Mouse (Mus musculus) lung, postnatal 4 days (tissue): ENCODE data around the gene Cnih1.
"Not testable (repeated sequence)": the region's sequence is repeated elsewhere in the genome, so short reads cannot be mapped to it uniquely, and the experiment has no call there.

Source experiments
- DNase-seq, 2 experiments: peaks; one replicate each; pipeline ENCODE4 v3.0.0; 2021

Cnih1 gene

DNA sequence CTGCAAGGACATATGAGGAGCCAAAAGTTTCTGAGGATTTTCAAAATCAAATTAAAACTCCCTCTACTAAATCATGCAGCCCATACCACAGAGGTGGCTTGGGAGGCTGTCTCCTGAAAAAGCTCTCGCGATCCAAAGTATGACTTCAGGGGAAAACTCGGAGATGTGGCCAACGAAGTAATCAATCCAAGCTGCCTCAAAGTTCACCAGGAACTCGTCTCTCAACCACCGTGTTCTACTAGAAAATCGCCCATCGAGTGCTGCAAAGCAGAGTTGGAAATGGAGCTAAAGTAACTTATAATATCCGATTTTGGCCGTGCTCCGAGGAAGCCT is 791 bp downstream of the Cnih1 start:
- no peak for DNase-seq

DNA sequence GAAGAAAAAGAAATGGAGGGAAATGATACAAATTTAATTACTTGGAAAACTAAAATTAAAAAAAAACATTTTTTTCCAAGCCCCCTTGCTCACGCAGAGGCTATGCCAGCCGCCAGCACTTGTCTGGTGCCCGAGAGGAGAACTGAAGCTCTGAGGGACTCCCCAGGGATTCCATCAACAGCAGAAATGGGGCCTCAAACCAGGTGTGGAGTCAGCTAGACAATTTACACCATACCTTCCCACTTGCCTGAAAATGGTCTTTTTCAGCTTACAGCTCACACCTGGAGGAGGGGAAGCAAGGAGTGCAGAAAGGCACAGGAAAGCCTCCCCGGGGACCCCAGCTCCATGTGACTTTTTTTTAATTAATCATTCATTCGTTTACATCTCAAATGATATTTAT is 3.0 kb downstream of the Cnih1 start:
- no peak for DNase-seq

DNA sequence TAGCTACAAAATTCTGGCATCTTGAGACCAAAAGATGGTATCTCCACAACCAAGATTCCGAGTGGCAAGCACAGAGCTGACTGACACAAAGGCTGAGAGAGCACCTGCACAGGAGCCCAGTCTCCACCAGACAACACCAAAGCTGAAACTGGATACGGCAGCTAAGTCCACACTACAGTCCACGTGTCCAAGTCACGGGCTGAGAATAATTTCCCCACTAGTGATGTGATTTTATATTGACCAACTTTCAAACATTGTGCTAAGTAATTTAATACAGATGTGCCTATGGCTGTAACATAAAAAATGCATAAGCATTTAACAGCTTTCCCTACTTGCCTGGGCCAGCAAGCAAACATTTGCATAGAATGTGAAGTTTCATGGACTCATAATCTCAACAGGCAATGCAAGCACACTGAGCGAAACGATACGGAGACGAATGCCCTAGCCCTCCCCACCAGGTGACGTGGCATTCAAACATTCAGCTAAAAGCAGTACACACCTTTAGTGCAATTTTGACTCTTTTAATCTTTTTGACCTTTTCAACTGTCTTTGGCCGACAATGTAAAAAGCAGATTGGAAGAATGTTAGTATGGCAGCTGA is 4.8 kb downstream of the Cnih1 start:
- DNase-seq: no peak

DNA sequence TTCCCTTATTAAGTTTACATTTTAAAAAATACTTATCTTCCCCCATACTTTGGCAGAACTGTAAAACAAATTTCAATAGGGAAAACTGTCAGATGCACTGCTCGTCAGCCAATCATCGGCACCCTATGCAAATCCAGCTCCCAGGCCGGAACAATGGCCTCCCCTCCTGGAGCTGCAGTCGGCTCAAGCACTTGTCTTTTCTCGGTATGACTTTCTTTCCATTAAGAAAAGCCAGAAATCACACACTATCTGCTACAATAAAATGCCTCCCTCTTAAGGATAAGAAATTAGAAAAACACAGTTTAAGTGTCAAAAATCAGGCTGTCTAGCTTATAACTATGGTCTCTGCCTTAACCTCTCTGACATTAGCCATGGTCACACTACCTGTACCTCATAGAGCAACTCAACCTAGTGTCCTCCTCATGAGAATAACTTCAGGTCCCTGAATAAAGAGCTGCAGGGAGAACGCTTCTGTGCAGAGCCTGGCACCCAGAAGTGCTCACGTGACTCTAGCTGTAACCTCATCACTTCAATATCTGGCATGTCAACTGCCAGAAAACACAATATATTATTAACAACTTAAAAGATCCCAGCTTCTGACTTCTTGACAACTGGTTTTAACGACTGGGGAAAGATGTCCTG is 5.9 kb downstream of the Cnih1 start:
- no peak for DNase-seq

DNA sequence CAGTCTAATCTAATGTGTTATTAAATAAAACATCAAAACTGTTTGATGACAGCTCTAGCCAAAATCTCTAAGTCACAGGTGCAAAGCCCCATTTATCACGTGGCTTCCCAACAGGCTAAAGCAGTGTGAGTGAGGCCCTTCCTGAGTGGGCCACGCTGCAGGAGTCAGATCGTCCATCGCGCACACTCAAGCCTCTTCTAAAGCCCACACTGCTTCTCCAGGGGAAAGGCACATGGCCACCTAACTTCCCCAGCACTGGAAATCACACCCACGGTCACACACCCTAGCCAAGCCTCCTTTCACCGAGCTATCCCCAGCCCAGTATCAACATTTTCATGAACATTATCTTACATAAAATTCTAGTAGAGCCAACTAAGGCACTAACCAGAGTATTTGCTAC is 7.1 kb downstream of the Cnih1 start:
- DNase-seq: no peak

DNA sequence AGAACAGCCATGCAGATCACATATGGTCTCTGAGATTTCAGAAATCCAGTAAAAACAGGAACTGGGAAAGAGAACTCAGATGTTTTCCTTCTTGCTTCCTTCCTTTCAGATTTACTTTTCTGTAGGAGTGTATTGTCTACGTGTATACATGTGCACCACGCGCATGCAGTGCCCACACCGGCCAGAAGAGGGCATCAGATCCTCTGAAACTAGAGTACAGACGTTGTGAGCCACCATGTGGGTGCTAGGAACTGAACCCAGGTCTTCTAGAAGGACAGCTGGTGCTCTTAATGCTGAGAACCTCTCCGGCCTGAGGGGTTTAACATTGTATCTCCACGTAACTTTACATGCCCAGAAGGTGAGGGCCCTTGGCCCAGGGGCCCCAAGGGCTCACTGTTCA is 9.0 kb downstream of the Cnih1 start:
- DNase-seq: no peak

DNA sequence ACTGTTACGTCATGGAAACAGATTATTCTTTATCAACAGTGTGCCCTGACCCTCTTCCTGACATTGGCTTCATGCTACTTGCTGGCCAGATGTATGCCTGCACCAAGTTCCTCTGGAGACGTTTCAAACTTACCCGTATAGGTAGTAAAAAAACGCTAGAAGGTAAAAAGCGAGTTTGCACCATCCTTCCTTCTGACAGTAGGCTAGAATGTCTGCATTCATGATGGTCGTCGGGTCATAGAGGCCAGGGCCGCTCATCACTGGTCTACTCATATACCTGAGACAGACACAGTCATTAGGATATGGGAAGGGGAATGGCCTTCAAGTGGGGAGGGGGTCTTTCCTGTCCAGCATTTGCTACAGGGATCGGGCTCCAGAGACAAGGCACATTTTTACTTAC is 9.5 kb downstream of the Cnih1 start:
- DNase-seq: no peak

DNA sequence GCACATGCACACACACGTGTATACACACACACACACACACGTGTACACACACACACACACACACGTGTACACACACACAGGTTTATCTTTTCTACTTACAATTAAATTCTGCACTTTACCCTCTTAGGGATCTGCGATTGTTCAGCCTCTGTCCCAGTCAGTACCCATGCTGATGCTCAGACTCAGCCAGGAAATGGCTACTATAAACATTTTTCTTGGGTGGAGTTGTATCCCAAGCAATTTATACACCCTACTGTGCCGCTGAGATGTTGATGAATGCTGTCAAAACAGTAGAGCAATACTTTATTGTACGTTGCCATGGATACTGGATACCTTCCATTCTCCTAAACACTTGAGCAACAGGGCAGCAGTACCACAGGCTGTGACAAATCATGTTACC is 18.2 kb downstream of the Cnih1 start:
- no peak for DNase-seq

DNA sequence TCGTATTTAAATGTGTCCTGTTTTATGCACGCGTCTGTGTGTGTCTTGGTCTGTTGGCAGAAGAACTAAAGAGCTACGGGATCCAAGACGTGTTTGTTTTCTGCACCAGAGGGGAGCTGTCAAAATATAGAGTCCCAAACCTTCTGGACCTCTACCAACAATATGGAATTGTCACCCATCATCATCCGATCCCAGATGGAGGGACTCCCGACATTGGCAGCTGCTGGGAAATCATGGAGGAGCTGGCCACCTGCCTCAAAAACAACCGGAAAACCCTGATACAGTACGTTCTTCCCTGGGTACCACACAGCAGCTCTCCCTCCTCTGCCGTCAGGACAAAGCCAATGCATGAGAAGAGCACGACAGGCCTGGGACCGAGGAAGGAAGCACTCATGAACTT is 21.1 kb downstream of the Cnih1 start:
- DNase-seq: no peak

DNA sequence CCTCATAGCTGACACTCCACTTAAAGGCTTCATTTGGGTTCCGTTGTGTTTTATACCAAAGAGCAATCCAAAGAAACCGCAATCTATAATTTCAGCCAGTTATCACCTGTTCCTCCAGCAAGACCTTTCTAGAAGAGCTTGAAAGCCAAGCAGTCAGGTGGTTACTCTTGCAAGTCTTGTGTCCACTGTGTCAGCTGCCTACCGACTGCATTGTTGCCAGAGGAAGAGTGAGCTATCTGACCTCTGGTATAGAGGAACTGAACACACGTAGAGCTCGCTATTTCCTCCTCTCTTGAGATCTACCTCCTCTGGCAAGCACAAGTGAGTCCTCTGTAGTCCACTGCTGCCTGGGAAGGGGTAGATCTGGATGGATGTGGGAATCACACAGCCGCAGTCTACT is 27.0 kb downstream of the Cnih1 start:
- DNase-seq: no peak

DNA sequence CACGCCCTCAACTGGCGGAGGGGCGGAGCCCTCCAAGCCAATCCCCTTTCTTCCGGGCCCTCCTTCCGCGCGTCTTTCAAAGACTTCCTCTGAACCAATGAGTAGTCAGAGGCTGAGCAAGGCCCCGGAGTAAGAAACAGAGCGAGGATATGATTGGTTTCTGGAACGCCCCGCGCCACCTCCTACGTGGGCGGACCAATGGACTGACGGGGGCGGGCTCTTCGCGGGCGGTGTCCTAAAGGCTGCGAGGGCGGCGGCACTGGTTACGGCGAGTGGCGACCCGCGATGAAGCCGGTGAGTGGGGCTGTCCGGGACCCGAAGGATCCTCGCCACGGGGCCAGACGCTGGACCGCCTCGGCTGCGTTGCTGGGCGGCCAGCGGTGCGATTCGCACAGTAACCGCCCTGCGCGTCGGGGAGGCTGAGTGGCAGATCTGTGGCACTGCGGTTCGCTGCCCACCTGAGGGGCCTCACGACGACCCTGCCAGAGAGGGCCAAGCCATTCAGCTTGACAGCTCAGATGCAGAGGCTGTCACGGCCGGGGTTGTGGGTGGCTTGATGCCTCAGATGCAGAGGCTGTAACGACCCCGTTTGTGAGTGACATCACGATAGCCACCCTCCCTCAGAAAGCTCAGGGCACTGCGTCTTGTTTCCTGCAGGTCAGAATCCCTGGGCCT is 27.7 kb downstream of the Cnih1 start, which contains the start of gene Cdkn3:
Cdkn3 (plus strand) TSS at position 187 of the 675 bp plus-strand sequence.
- DNase-seq: peak; percentile 94 to 96

DNA sequence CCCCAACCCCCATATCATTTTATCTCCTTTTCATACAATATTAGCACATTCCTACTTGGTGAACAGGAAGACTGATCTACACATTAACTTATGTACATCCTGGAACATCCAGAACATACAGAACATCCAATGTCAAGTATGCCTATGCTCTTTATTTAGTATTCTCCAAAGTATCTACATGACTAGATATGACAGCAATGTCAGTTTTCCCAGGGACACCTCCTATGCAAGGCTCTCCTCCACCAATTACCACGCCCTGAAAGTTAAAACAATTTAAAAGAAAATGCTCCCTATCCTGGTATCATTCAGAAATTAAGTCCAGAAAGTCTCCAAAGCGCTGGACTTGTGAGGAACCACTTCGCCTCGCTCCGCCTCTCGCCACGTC is 28.2 kb downstream of the Cnih1 start:
- DNase-seq: no peak

DNA sequence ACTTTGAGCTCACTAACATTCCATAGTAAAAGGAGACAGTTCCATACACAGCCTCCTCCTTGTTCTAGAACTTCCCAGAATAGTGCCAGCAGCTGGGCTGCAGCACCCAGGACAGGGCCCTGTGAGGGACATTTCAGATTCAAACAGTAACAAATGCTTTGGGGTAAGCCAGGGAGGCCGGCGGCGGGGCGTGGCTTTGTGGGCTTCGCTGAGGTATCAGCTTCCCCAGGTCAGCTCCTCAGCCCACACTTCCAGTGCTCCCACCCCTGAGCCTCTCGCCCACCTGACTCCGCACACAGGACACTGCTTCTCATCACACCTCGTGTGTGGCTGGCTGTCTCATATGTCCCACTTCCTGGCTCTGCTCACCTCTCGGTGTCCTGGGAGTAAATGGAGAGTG is 30.5 kb downstream of the Cnih1 start:
- DNase-seq: no peak

DNA sequence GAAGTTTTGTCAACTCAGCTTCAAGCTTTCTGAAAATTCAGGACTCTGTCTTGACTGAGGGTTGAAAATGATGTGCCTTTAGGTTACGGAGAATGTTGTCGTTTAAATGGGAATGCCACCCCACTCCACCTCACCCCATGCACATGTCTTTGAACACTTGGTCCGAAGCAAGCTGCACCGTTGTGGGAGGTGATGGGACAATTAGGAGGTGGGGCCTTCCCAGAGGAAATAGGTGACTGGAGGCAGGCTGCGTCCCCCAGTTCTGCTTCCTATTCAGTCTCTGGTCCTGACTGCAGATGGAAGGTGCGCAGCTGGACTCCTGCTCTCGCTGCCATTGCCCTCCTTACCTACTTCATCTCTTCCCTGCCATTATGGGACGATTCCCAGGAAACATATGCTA is 32.4 kb downstream of the Cnih1 start:
- no peak for DNase-seq

DNA sequence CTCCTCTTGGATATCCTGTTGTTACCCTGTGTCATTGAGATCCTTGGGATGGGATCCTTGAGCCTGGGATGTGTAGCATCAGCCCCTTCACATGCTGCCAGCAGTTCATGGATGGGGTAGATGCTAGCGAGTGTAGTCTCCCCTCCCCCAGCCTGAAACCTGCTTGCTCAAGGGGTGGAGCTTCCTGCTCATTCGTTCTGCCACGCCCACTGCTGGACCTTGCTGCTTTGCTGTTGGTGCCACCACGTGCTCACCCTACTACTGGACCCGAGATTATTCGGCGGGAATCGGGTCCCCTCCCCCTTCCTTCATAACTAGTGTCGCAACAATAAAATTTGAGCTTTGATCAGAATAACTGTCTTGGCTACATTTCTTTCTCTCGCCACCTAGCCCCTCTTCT is 33.8 kb downstream of the Cnih1 start:
- DNase-seq: not testable (repeated sequence)

DNA sequence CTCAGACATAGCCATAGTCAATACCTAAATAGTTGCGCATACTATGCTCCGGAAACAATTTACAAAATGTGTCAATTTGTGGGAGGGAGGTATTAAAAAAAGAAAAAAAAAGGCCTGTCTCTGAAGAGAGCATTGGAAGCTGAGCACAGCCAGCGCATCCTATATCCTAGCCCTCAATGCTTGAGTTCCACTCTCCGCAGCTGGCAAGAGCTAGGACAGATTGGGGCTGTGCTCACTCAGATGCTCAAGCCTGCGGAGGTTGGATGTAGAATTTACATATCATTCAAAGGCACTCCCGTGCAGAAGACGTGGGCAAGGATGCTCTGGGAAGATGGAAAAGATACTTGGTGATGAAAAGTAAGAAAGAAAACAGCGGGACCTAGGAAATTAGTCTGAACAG is 42.8 kb downstream of the Cnih1 start:
- no peak for DNase-seq

DNA sequence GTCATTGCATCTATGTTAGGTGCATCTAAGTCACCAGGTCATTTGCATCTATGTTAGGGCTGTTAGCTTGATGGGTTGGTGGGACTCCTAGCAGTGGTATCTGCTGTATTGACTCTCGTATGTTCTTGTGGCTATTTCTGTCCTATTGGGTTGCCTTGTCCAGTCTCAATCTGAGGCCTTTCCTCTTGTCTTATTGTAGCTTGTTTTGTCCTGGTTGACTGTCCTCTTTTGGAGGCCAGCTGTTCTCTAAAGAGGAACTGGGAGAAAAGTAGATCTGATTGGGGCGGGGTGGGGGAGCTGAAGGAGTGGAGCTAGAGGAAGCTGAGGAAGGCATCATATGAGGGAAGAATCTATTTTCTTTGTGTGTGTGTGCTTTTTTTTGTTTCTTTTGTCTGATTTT is 45.5 kb downstream of the Cnih1 start:
- no peak for DNase-seq

DNA sequence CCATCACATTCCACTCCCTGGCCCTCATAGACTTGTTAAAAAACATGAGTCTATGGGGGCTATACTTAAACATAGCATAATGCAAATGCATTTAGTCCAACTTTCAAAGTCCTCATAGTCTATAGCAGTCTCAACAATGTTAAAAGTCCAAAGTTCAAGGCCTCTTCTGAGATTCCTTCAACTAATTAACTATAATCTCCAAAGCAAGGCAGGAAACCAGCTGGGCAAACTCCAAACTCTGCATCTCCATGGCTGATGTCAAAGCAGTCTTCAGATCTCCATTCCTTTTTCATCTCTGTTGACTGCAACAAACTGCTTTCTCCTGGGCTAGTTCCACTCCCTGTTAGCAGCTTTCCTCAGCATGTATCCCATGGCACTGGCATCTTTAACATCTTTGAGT is 50.9 kb downstream of the Cnih1 start:
- not testable (repeated sequence) for DNase-seq

DNA sequence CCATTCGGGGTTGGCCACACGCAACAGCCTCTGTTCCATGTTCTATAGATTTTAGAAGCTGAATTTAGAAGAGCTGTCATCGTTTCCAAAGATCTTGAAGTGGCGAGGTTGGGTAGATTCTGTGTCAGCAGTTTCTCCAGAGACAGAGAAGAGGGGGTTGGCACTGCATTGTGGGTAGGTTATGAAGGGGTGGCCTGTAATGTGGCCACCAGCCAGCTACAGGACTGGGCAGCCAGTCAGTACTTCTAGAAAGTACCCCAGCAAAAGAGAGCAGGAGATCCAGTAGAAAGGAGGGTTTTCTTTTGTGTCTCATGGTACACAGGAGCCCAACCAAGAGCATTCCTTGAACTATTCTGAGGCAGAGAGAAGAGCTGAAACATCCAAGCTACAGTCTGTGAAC is 51.8 kb downstream of the Cnih1 start:
- DNase-seq: no peak

DNA sequence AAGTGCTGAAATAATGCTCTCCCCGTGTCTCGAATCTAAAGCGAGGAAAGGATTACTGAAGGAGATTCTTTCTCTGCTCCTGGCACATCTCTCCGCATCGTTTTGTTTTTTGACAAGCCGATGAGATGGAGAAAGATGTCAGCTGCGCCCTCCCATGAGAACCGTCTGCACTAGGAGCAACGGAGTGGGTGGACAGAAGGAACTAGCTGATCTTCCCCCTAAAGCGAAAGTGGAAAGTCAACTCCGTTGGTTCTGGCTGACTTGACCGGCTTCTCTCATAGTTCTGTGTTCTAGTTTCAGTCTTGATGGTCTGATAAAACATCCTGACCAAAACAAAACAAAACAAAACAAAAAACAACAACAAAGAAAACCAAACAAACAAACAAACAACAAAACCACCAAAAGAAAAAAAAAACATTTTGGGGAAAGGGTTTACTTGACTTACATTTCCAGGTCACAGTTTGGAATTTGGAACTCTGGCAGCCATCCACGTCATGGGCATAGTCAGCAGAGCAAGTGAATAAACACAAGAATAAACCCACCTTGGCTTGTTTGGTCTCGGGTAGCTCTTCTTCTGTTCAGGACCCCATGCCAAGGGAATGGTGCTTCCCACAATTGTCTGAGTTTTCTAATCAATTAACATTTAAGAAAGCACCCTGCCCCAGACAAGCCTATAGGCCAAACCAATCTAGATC is 53.3 kb downstream of the Cnih1 start:
- DNase-seq: no peak

DNA sequence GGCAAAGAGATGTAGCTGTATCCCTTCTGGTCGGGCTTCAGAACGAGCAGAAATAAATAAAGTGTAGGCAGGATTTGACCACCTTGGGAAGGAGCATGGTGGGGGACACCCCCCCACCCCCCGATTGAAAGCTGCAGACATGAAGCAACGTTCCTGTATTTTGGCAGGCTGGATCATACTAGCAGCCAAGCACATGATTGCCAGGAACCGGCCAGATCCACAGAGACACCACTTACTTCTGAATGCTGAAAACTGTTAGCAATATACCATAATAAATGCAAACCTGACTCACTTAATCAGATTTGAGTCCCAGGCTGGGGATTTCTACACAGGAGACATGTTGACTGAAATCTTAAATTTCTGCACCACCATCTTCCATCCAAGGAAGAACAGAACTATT is 53.9 kb downstream of the Cnih1 start:
- DNase-seq: no peak

DNA sequence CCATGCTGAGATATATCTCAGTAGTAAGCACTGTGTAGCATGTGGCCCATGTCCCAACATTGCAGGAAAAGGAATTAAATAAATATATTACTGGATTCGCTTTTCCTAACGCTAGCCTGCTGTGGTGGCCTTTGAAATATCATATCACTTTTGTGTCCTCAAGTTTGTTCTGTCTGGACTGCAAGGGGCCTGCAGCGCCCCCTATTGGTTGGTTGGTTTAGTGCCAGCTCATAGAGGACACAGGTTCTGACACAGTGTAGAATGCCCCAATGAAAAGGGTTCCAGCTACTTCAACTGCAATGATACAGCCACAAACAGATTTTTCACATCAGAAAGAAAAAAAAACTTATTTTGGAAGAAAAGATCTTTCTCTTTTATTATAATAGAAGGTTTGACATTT is 62.5 kb downstream of the Cnih1 start:
- peak in 1 of 2 experiments; percentile 38 for DNase-seq
